Comparison of ENCODE assay signal across 8 mouse cellular contexts in genomic region chr12:101027451-101028246, GRCm38 (mm10). TPM values are rescaled to one million over a fixed set of nuclear protein-coding genes. Genes with fewer than 3 reads are reported as not detected.
A peak's percentile ranks its signal among the peaks of the same experiment; 100 is the strongest.
DNase-seq lines count a peak whose midpoint lies in the region; ATAC-seq and TF ChIP-seq lines count a peak whose summit lies in the region.

No protein-coding gene starts in this region.

- under 1% methylated on average over 19 of the region's 19 CpGs for WGBS in forebrain, embryonic 14.5 days
- WGBS in midbrain, postnatal 0 days = under 1% methylated on average over 19 of the region's 19 CpGs

- TF ChIP-seq CTCF in midbrain, postnatal 0 days (IDR thresholded peaks at IDR 0.05) = no peak

- H3K4me1 ChIP-seq in forebrain, embryonic 14.5 days (ENCODE audit: control insufficient read depth, insufficient read depth, low read length) = peaks cover 36% of the 10 kb centered on the region
- peaks cover 15% of the 10 kb centered on the region; the same call in 1 of the 2 replicates for H3K4me1 ChIP-seq in midbrain, postnatal 0 days (ENCODE audit: insufficient read depth, low read length)

- H3K36me3 ChIP-seq in forebrain, embryonic 14.5 days (ENCODE audit: control insufficient read depth, insufficient read depth, low read length) = no peaks in the 10 kb centered on the region
- H3K36me3 ChIP-seq in midbrain, postnatal 0 days (ENCODE audit: insufficient read depth, low read length) = no peaks in the 10 kb centered on the region

- peak overlapping the region; percentile 74 for H3K4me2 ChIP-seq in forebrain, embryonic 14.5 days (ENCODE audit: low read length)
- H3K4me2 ChIP-seq in midbrain, postnatal 0 days (ENCODE audit: low read depth, low read length, poor library complexity, severe bottlenecking) = peak overlapping the region; percentile 85

- H3K9ac ChIP-seq in forebrain, embryonic 14.5 days (ENCODE audit: low read length) = peak overlapping the region; percentile 96
- peak overlapping the region; percentile 42; the same call in 1 of the 2 replicates for H3K9ac ChIP-seq in midbrain, postnatal 0 days (replicated peaks; ENCODE audit: low read length, poor library complexity, severe bottlenecking)

- H3K27ac ChIP-seq in forebrain, embryonic 14.5 days (ENCODE audit: low read depth, low read length) = 0 out of 2 replicates have a peak overlapping the region, but pooled peaks have one; percentile 28
- 0 out of 2 replicates have a peak overlapping the region, but pooled peaks have one; percentile 18 for H3K27ac ChIP-seq in midbrain, postnatal 0 days (ENCODE audit: low read depth, low read length)

- ATAC-seq in forebrain, embryonic 14.5 days = no peak
- ATAC-seq in midbrain, postnatal 0 days (ENCODE audit: low FRiP score) = no peak

- H3K27me3 ChIP-seq in forebrain, embryonic 14.5 days (replicated peaks; ENCODE audit: control insufficient read depth, insufficient read depth, low read length) = no peaks in the 10 kb centered on the region
- no peaks in the 10 kb centered on the region for H3K27me3 ChIP-seq in midbrain, postnatal 0 days (ENCODE audit: insufficient read depth, low read length)

- H3K4me3 ChIP-seq in forebrain, embryonic 14.5 days (ENCODE audit: low read depth, low read length) = peak overlapping the region; percentile 82
- peak overlapping the region; percentile 82 for H3K4me3 ChIP-seq in midbrain, postnatal 0 days (ENCODE audit: low read depth, low read length)

- H3K9me3 ChIP-seq in forebrain, embryonic 14.5 days (replicated peaks; ENCODE audit: control insufficient read depth, low read length) = no peaks in the 10 kb centered on the region
- H3K9me3 ChIP-seq in midbrain, postnatal 0 days (ENCODE audit: low read length) = no peaks in the 10 kb centered on the region

- DNase-seq in left cerebral cortex, adult 9 months (ENCODE audit: low spot score in 2 of 2) = peak; percentile 51 to 52
- DNase-seq in left cerebral cortex, adult 8-10 months (ENCODE audit: low spot score in 2 of 2) = no peak
- peak; percentile 22 for DNase-seq in NIH3T3 (ENCODE audit: low read depth)
- no peak for DNase-seq in forebrain, embryonic 14.5 days (ENCODE audit: low spot score)
- DNase-seq in kidney, postnatal 14 days = peak; percentile 26
- no peak for DNase-seq in midbrain, postnatal 0 days (ENCODE audit: low spot score)
- DNase-seq in cerebellum, postnatal 25 days = no peak
- DNase-seq in right cerebral cortex, postnatal 36 days (ENCODE audit: low spot score in 2 of 2) = no peak

RNA-seq across cellular contexts. Expression of gene Ccdc88c, which starts 1.2 kb away (rescaled TPM):
- total RNA-seq in left cerebral cortex, adult 8-10 months (2022) = 10 to 100 TPM; 28.9 to 31.3 (median 29.3) TPM
- 11.6 and 15.3 TPM in 2 replicates for polyA plus RNA-seq in forebrain, embryonic 14.5 days (2014; fragmentation: Nextera tagmentation; extraction: Ambion mirVana)
- 24.8 and 25.2 TPM in 2 replicates for total RNA-seq in midbrain, postnatal 0 days (2014; rRNA removed)
- polyA plus RNA-seq in midbrain, postnatal 0 days (2015; fragmentation: Nextera tagmentation; extraction: Ambion mirVana) = 12.0 and 12.6 TPM in 2 replicates

RNA-seq across cellular contexts. Expression of gene Ppp4r3a, which starts 55.9 kb away (rescaled TPM):
- 10 to 100 TPM; 37.1 to 43.7 (median 41.6) TPM for total RNA-seq in left cerebral cortex, adult 8-10 months (2022)
- polyA plus RNA-seq in forebrain, embryonic 14.5 days (2014; fragmentation: Nextera tagmentation; extraction: Ambion mirVana) = 27.5 and 35.0 TPM in 2 replicates
- total RNA-seq in midbrain, postnatal 0 days (2014; rRNA removed) = 36.1 and 42.3 TPM in 2 replicates
- polyA plus RNA-seq in midbrain, postnatal 0 days (2015; fragmentation: Nextera tagmentation; extraction: Ambion mirVana) = 11.4 and 16.4 TPM in 2 replicates

Comparison
In these comparisons a context has a peak if more than half of its experiments do, and no peak if none do; other contexts are left out.
1. DNase-seq: peak in left cerebral cortex, adult 9 months (2 of 2), NIH3T3 (single experiment) and kidney, postnatal 14 days (single experiment); none in left cerebral cortex, adult 8-10 months (0 of 2), forebrain, embryonic 14.5 days (single experiment), midbrain, postnatal 0 days (single experiment), cerebellum, postnatal 25 days (0 of 2) and right cerebral cortex, postnatal 36 days (0 of 2).